Mouse (Mus musculus): ENCODE results near the gene Bex1.
"Not testable (repeated sequence)": the region's sequence is repeated elsewhere in the genome, so short reads cannot be mapped to it uniquely, and the experiment has no call there.

Gene Bex1

DNA sequence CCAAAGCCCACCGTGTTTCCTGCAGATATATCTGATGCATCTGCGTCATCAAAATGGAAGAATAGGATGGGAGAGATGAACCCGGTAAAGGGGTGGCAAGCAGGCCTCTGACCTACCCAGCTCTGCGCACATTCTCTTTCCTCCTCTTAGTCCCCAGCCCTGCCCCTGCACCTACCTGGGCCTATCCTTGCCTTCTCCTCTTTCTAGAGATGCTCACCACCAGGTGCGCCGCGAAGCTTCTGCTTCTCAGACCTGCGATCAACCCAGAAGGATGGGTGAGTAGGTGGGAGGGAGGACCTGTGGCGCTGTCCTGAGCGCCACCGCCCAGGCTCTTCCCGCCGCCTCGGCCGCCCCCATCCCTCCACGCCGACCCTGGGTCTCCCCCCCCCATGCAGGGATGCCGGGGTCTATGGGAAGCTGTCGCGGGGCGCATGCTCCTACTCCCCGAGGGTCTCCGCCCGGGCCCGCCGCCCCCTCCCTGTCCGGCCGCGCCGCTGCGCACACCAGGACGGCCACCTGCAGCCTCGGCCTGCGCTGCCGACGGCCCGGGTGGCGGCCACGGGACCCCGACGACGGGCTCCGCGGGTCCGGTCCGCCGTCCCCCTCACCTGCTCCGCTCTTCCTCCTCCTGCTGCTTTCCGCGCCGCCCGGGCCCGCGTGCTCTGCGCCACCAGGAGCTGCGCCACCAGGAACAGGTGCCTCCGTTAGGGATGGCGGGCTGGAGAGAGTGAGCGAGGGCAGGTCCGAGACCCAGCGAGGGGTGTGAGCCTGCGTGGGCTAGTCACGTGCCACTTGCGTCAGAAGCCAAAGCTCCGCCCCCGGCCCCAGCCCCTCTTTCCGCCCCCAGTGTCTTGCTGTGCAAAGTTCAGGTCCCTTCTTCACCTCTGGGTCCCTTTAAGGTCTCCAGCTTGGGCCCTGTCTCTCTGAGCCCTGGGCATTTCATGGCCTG is at the start of gene Bex1, which contains the start of gene Tceal7:
Gene Bex1, minus strand, starts transcription at position 785 of the 949 bp plus-strand sequence.
Gene Tceal7, plus strand, starts transcription at position 51 of the 949 bp plus-strand sequence.
- not testable (repeated sequence) for DNase-seq (ENCODE audit: low read depth, low spot score)

DNA sequence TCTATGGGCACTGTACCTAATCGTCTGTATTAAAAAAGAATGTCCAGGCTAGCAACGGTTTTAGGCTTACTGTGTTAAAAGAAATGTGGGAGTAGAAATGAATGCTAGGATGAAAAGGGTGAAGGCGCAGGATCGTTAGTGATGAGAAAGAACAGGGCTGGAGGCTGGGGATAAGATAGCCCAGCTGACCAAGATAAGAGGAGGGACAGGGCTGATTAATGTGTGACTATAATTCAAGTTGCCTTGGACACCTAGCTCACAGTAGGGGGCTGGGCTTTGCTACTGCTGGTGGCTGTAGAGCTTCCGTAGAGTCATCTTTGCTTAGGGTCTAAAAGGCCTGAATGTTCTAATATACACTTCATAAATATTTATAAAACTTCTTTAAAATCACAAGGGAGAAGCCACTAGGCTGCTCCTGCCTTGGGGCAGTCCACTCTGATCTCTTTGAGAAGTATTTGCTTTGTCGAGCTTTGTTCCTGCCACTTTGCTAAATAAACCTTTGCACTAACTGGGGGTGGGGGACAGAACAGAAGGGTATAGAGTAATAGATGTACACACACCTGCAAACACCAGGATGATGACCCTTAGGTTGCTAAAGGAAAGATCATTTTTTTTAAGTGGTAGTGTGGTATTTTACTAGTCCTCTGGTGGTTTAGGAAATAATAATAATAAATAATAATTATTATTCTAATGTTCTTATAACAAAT is 36.9 kb upstream of the Bex1 start:
- DNase-seq (ENCODE audit: low read depth, low spot score), result no peak

DNA sequence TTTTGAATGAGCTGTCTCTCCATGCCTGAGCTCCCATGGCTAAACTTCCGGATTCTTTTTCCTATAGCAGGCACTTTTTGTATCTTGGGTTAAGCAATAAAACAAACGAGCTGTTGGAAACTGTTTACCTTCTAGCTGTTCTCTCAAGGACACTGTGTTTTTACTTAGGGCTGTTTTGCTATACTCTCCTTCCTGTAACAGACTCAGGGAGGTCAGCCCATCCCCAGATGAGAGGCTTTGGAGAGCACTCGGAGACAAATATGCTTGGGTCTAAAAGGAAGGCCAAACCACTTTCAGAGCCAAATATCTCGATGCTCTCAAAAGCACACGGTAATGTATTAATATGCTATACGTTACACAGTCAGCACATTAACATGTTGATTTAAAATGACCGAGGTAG is 34.4 kb upstream of the Bex1 start:
- DNase-seq (ENCODE audit: low read depth, low spot score), result no peak

DNA sequence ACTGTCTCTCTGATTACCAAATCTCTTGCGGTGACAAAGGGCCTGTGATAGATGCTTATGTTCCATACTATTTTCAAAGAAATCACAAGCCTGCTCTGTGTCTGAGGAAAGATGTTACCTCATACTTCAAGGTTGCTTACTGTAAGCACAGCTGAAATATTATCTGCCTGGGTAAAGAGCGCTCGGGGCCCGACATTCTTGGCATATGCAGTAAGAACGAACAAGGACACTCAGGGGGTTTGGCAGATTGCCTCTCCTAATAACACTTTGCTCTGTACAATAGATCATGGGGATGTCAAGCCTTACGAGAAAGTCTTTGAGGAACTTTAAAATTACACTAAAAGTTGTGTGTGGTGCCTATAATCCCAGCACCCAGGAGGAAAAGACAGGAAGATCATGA is 33.5 kb upstream of the Bex1 start:
- no peak for DNase-seq (ENCODE audit: low read depth, low spot score)

DNA sequence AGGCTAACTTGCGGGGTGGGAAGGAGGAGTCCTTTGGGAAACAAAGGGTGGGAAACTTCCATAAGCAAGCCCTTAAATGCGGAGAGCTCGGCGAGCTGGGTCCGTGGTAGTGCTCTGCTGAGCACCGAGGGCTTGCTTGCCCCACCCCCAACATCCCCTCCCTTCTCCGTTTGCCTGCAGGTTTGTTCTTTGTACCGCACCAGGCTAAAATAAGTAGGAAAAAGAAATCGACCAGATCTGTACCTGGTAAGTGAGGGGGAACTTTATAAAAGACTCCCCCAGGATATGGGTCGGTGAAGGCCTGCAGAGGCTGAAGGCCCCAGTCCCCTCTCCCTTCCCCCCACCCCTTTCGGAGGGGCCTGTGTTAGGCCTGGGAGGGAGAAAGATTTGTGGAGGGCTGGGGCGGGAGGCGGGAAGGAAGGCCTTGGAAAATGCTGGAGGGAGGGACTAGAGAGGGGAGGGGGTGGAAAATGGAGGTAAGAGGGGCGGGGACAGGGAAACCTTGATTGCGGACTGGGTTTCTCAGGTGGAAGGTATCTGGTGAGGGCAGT is 30.3 kb upstream of the Bex1 start:
- DNase-seq (ENCODE audit: low read depth, low spot score), result no peak

DNA sequence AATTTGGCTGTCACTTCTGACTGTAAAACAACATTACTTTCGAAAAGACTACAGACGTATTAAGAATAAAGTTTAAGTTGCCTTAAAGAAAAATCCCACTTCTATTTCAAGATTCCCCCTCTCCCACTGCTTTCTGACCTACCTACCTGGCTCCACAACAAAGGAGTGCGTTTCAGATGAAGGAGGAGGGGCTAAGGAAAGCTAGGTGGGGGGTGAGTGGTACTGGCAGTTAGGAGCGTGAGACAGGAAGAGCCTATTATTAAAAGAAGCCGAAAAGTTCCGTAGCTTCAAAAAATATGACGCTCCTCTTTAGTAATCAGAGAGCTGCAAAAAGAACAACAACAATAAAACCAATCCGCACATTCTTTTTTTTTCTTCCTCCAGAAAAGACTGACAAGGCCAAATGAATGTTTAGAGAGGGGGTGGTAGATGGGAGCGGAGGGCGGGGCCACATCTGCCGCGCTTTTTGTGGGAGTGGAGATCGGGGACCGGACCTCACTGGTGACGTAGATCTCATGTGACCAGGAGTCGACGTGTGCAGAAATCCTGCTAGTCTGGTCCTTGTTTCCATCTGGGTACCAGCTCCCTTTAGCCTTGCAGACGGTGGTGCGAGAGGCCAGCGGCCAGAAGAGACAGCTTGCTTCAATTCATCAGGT is 29.4 kb upstream of the Bex1 start, which contains the start of gene Tceal9:
Gene Tceal9, plus strand, starts transcription at position 506 of the 656 bp plus-strand sequence.
- DNase-seq (ENCODE audit: low read depth, low spot score), result peak; percentile 66

DNA sequence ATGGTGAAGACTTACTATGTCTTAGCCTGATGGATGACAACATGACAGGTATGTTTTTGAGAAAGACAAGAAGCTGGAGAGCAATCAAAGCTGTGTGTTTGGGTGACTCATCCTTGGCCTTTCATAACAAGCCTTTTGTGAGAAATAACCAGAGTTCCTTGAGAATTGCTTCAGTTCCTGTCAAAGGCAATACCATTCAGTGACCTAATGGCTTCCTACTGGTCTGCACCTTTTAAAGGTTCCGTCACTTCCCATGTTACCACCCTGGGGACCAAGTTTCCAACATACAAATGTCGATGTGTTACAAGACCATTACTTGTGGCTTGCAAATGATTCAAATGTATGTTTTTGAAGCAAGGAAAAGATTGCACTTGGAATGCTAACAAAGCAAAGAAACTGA is 27.9 kb upstream of the Bex1 start:
- DNase-seq (ENCODE audit: low read depth, low spot score), result no peak

DNA sequence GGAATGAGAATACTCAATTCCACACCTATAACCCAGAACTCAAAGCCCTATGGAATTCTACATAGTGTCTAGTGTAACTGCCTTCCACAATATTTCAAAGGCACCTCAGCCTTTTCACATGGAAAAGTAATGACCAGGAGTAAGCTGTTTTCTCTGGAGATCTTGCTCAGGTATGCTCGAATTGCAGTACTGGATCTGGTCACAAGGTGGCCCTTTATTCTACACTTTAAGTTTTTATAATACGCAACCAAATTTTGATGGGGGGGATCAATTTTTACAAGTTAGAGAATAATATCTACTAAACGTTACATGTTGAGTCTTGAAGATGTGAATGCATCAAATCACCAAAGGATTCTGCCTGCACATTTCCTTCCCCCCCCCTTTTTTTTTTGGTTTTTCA is 22.8 kb upstream of the Bex1 start:
- DNase-seq (ENCODE audit: low read depth, low spot score), result no peak

DNA sequence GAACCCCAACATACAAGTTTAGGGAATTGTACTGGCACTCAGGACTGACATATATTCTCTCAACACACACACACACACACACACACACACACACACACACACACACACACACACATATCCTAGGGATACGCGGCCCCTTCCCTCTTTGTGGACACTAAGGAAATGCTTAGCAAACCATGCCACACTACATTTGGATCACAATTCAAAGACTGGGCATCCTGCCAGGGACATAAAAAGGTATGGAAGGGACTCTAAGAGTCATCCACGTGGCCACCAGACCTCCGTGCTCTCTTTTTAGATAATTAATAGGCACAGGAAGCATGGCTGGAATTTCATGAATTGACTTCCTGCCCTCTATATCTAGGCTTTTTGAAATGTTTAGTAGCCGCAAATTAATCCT is 12.5 kb upstream of the Bex1 start:
- DNase-seq (ENCODE audit: low read depth, low spot score), result no peak

DNA sequence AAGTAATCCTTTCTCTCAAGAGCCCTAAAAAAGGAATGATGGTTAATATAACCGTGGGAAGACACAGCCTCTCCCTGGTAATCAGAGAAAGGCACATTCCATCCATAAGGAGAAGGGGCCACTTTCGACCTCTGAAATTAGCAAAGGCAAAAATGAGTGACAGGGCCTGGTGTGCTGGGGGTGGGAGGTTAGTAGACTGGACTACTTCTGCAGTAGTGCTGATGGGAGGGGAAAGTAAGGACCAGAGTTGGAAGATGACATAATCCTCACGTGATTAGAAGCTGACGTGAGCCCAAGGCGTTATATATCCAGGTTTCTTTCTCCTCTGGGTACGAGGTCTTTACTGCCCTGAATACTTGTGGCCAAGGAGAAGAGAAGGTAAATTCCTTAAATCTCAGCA is 8.4 kb upstream of the Bex1 start:
- no peak for DNase-seq (ENCODE audit: low read depth, low spot score)

DNA sequence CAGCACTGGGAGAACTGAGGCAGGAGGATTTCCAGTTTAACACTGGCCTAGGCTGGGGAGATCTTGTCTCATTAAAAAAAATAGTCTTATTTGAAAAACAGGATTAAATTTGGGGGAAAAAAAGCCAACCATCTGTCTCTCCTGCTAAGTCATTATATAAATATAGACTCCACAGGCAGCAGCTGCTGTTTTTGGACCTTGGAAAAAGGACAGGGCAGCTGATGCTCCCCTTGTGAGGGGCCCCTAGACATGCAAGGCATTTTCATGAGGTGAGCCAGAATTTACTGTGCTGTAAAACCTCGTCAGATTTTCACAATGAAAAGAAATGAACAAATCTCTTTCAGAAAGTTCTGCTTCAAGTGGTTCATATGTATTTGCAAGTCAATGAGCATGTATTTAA is 990 bp upstream of the Bex1 start:
- no peak for DNase-seq (ENCODE audit: low read depth, low spot score)

DNA sequence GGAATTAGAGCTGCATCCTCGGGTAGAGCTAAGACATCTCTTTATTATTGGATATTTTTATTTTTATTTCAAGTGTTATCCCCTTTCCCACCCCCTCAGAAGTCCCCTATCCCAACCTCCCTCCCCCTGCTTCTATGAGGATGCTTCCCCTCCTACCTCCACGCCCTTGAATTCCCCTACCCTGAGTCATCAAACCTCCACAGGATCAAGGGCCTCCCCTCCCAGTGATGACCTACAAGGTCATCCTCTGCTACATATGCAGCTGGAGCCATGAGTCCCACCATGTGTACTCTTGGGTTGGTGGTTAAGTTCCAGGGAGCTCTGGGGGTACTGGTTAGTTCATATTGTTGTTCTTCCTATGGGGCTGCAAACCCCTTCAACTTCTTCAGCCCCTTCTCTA is 1.9 kb downstream of the Bex1 start:
- no peak for DNase-seq (ENCODE audit: low read depth, low spot score)

DNA sequence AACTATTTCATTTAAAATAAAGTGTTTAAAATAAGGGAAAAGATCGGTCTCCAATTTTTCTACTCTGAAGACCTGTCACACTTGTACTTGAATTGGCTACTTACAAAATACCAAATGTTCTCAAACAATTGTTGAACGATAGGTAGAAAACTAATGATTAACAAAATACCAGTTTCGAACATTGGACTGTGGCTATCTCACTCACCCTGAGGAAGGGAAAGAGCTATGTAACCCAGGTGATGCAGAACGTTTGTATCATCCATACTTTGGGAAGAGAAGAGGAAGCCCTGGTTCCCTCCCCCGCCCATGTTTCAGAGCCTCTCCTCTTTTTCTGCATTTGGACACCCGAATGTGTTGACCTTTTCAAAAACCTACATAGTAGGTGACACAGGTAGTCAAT is 10.9 kb downstream of the Bex1 start:
- no peak for DNase-seq (ENCODE audit: low read depth, low spot score)

DNA sequence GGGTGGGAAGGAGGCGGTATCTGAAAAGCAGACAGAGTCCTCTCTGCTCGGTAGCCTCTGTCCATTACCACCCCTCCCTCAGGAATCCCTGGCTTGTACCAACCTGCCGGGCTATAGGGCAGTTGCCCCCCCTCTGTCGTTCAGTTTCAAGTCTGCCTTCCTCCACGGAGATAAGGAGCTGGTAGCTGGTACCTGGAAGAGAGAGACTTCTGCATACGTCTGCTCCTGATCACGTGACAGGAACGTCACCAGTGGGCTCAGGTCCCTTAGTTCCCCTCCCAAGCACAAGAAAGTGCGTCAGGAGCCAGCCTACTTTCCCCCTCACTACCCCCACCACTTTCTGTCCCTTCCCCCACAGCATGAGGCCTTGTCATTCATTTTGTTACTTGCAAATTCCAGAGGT is 11.6 kb downstream of the Bex1 start, which contains the start of gene Tceal5:
Gene Tceal5, minus strand, starts transcription at position 213 of the 403 bp plus-strand sequence.
- DNase-seq (ENCODE audit: low read depth, low spot score), result peak; percentile 52

DNA sequence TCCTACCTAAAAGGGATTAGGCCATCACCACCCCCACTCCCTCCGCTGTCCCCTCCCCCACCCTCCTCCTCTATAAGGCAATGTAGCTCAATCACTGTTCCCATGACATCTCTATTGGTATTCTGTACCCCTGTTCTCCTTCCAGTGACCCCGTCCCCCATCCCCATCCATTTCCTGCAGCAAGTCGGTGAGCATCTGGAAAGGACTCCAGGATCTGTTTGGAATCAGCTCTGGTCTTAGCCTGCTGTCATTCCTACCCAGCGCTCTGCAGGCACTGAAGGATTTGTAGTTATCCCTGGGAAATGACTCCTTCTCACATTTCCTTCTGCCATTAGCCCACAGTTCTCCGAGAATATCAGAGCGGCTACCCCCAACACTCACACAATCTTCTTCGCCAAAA is 12.1 kb downstream of the Bex1 start:
- DNase-seq (ENCODE audit: low read depth, low spot score), result no peak

DNA sequence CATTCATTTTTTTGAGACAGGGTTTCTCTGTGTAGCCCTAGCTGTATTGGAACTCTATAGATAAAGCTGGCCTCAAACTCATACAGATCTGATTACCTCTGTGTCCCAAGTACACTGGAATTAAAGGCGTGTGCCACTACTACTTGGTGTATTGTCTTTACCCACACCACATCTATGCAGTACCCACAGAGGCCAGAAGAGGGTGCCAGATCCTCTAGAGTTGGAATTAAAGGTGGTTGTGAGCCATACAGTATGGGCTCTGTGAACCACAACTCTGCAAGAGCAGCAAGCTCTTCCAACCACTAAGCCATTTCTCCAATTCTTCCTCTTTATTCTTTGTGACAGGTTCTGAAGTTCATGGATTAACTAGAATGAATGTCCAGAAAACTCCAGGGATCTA is 18.4 kb downstream of the Bex1 start:
- no peak for DNase-seq (ENCODE audit: low read depth, low spot score)

DNA sequence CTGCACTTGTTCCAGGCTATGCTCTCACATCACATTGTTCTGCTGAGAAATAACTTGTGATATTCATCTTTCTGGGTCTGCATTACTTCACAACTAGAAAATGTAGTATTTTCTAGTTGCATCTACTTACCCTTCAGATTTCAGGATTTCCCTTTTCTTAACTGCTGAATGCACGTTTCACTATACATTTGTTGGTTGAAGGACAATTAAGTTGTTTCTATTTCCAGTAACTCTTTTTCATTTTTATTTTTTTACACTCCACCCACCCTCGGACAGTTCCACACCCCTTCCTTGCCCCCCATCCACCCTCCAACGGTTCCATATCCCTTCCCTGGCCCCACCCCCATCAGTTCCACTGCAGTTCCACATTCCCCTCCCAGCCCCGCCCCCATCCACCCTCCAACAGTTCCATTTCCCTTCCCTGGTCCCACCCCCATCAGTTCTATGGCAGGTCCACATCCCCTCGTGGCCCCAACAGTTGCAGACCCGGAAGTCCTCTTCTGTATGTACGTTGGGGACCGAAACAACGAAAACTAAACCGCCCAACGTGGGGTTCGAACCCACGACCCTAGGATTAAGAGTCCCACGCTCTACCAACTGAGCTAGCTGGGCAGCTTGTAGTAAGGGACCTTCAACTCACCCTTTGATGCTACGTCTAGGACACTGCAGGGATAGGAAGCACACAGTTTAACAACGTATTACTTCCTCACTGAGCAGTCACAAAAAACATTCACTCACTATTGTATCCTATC is 19.9 kb downstream of the Bex1 start:
- DNase-seq (ENCODE audit: low read depth, low spot score), result no peak

DNA sequence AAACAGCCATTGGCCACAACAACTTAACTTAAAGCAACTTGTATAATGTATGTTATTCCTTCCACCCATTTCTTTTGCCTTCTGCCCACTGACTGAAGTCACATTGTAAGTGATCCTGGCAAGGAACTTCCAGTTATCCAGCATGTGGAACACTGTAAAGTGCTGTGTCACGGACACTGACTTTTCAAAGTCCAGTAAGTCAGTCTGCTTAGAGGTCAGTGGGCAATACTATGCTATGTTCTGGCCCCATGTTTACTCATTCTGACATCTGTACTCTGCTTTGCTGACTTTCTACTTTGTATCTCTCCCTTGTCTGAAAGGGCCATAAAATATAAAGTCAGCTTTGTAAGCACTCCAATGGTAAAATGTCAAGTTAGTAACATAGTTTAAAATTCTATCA is 32.2 kb downstream of the Bex1 start:
- DNase-seq (ENCODE audit: low read depth, low spot score), result no peak

DNA sequence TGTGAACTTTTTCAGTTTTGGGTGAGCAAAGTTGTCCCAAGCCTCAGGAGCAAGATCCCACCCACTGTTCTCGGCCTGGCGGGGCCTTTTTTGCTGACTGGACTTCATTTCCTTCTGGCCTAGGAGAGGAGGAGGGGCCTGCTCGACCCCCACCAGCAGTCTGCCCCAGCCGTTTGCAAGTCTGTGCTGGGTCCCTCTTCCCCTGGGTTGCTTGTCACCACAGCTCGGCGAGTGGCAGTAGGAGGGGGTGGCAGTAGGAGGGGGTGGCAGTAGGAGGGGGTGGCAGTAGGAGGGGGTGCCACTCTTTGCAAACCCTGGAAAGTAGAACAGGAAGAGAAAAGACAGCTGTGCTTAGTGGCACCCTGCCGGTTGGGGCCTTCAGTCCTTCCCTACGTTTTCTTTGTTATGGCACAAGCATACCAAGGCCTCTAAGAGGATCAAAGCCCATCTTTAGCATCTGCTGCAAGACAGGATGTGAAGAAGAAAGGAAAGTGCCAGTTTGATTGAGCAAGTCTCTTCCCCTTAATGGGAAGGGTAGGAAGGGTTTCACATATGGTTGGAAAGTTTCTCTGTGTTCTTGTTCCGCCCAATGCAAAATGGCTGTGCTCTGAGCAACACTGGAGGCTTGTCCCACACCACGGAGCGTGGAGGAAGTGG is 34.3 kb downstream of the Bex1 start:
- no peak for DNase-seq (ENCODE audit: low read depth, low spot score)

DNA sequence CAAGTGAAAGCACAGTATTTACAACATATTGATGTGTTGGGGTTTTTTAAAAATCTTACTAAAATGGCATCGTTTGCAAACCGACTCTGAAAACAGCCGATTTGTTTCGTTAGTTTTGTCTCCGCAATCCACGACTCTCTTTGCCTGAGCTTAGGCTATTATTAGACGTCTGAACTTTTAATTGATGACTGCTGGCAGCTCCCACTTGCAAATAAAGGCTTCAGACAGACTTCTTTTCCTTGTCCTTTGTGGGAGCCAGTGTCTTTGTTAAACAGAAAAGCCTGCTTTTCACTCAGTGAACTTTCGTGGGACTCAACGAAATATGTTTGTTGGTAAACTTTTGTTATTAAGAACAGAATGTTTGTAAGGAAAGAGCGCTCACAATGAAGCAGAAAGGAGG is 42.5 kb downstream of the Bex1 start:
- peak; percentile 1 for DNase-seq (ENCODE audit: low read depth, low spot score)

Data from brain, embryonic 18.5 days (tissue).